Mouse (Mus musculus) liver, adult 2 months (tissue): Measurements from ENCODE around the gene Sema4c.

Experiments
- CTCF ChIP-seq: fragments of 200-500 bp; IDR thresholded peaks from 2 replicates; pipeline ENCODE4 v1.5.1; 2011; ENCODE audit warnings: low read depth, low read length, control low read depth
- POLR2A ChIP-seq: fragments of 200-500 bp; IDR thresholded peaks from 2 replicates; pipeline ENCODE4 v1.6.1; 2011; ENCODE audit warnings: low read length, control low read depth; ENCODE audit not compliant: insufficient read depth; ENCODE audit errors: extremely low read depth

GRCm38 (mm10) chr1:36604254-36605156 is 46.4 kb upstream of the Sema4c start:
- no peak for TF ChIP-seq POLR2A
- no peak for TF ChIP-seq CTCF
